Mouse (Mus musculus) CH12.LX (cell line): ENCODE results near the gene Slc25a4. TPM values are rescaled to one million over a fixed set of nuclear protein-coding genes. Genes with fewer than 3 reads are reported as not detected.
A peak's percentile ranks its signal among the peaks of the same experiment; 100 is the strongest.

Source experiments
- DNase-seq: peaks from one replicate; pipeline ENCODE4 v3.0.0-alpha.2; 2013; ENCODE audit errors: extremely low read depth
- H3K27ac ChIP-seq: 2 replicates; pipeline ENCODE4 v1.5.1; 2012; ENCODE audit warnings: low read depth, mild to moderate bottlenecking, control low read depth, moderate library complexity; ENCODE audit not compliant: insufficient read depth
- H3K27me3 ChIP-seq: replicated peaks from 2 replicates; pipeline ENCODE3; 2012; ENCODE audit warnings: inconsistent platforms
- H3K36me3 ChIP-seq, 2 experiments: replicated peaks in 1 of 2; 2 replicates each; pipeline versions ENCODE3 to v1.6.1; 2012; ENCODE audit warnings: inconsistent platforms in 1 of 2, low read length in 1 of 2, mild to moderate bottlenecking in 1 of 2, mixed read lengths in 1 of 2, moderate library complexity in 1 of 2; ENCODE audit not compliant: control insufficient read depth in 1 of 2, insufficient read depth in 1 of 2
- H3K4me1 ChIP-seq, 2 experiments: 2 replicates each; pipeline ENCODE4 v1.6.1; 2012; ENCODE audit warnings: inconsistent platforms in 1 of 2, moderate library complexity in 1 of 2; ENCODE audit not compliant: insufficient read depth in 2 of 2, control insufficient read depth in 1 of 2
- H3K4me2 ChIP-seq: 2 replicates; pipeline ENCODE4 v1.6.1; 2012; ENCODE audit warnings: low read depth, mild to moderate bottlenecking, control low read depth; ENCODE audit not compliant: poor library complexity, insufficient read depth, severe bottlenecking
- H3K4me3 ChIP-seq, 3 experiments: fragments of 150-350 bp in 1 of 3; sonication (generic) in 1 of 3; replicated peaks in 1 of 3; 2 replicates each; pipeline versions ENCODE3 to v1.5.1; 2011 to 2012; ENCODE audit warnings: low read depth in 2 of 3, low read length in 2 of 3, mild to moderate bottlenecking in 2 of 3, moderate library complexity in 2 of 3, control low read depth in 1 of 3, improper control_type of control experiment in 1 of 3, inconsistent platforms in 1 of 3, mixed read lengths in 1 of 3; ENCODE audit not compliant: poor library complexity in 1 of 3
- H3K79me2 ChIP-seq: replicated peaks from 2 replicates; pipeline ENCODE4 v1.6.1; 2012; ENCODE audit warnings: mild to moderate bottlenecking, moderate library complexity; ENCODE audit not compliant: control insufficient read depth, poor library complexity, insufficient read depth, severe bottlenecking; ENCODE audit errors: extremely low read depth
- H3K9ac ChIP-seq: 2 replicates; pipeline ENCODE4 v1.6.1; 2012; ENCODE audit warnings: low read depth, mild to moderate bottlenecking, control low read depth, moderate library complexity; ENCODE audit not compliant: insufficient read depth
- H3K9me3 ChIP-seq: replicated peaks from 2 replicates; pipeline ENCODE3; 2012; ENCODE audit warnings: low read length, inconsistent platforms, mixed read lengths
- BHLHE40 ChIP-seq: IDR thresholded peaks from 2 replicates; pipeline ENCODE4 v1.6.1; 2011; ENCODE audit warnings: mild to moderate bottlenecking, low read depth, low read length, improper control_type of control experiment
- CHD1 ChIP-seq: IDR thresholded peaks from 2 replicates; pipeline ENCODE4 v1.6.1; 2012; ENCODE audit warnings: low read depth, low read length, improper control_type of control experiment, inconsistent platforms
- CHD2 ChIP-seq: IDR thresholded peaks from 2 replicates; pipeline ENCODE4 v1.6.1; 2011; ENCODE audit warnings: low read length, improper control_type of control experiment
- CTCF ChIP-seq, 2 experiments: IDR thresholded peaks in 1 of 2; conservative IDR thresholded peaks in 1 of 2; 2 replicates each; pipeline ENCODE4 v1.5.1; 2011 to 2012; ENCODE audit warnings: low read depth in 2 of 2, low read length in 2 of 2, improper control_type of control experiment in 1 of 2, inconsistent platforms in 1 of 2, mild to moderate bottlenecking in 1 of 2, moderate library complexity in 1 of 2
- EP300 ChIP-seq: IDR thresholded peaks from 2 replicates; pipeline ENCODE4 v1.6.1; 2011; ENCODE audit warnings: low read length, improper control_type of control experiment
- ETS1 ChIP-seq: conservative IDR thresholded peaks from 2 replicates; pipeline ENCODE4 v1.6.1; 2012; ENCODE audit warnings: low read depth, mild to moderate bottlenecking, inconsistent platforms, low read length, improper control_type of control experiment, moderate library complexity
- HCFC1 ChIP-seq: IDR thresholded peaks from 2 replicates; pipeline ENCODE4 v1.6.1; 2012; ENCODE audit warnings: low read depth, mild to moderate bottlenecking, inconsistent platforms, low read length, improper control_type of control experiment
- JUN ChIP-seq: IDR thresholded peaks from 2 replicates; pipeline ENCODE4 v1.6.1; 2011; ENCODE audit warnings: low read depth, mild to moderate bottlenecking, low read length, improper control_type of control experiment, moderate library complexity; ENCODE audit not compliant: insufficient read depth
- JUND ChIP-seq: conservative IDR thresholded peaks from 2 replicates; pipeline ENCODE4 v1.6.1; 2011; ENCODE audit warnings: low read depth, low read length, improper control_type of control experiment
- KAT2A ChIP-seq: IDR thresholded peaks from 2 replicates; pipeline ENCODE4 v1.6.1; 2012; ENCODE audit warnings: low read length, improper control_type of control experiment, inconsistent platforms; ENCODE audit not compliant: insufficient replicate concordance
- MAX ChIP-seq: IDR thresholded peaks from 2 replicates; pipeline ENCODE4 v1.6.1; 2011; ENCODE audit warnings: low read length, improper control_type of control experiment
- MAZ ChIP-seq: IDR thresholded peaks from 2 replicates; pipeline ENCODE4 v1.6.1; 2012; ENCODE audit warnings: low read depth, mild to moderate bottlenecking, inconsistent platforms, low read length, improper control_type of control experiment, moderate library complexity
- MXI1 ChIP-seq: IDR thresholded peaks from 2 replicates; pipeline ENCODE4 v1.6.1; 2011; ENCODE audit warnings: mild to moderate bottlenecking, low read depth, low read length, improper control_type of control experiment
- MYC ChIP-seq: IDR thresholded peaks from 2 replicates; pipeline ENCODE4 v1.6.1; 2011; ENCODE audit warnings: low read depth, mild to moderate bottlenecking, improper control_type of control experiment, low read length
- NELFE ChIP-seq: IDR thresholded peaks from 2 replicates; pipeline ENCODE4 v1.6.1; 2011; ENCODE audit warnings: low read depth, low read length, improper control_type of control experiment
- POLR2AphosphoS2 ChIP-seq: IDR thresholded peaks from 2 replicates; pipeline ENCODE4 v1.6.1; 2011; ENCODE audit warnings: low read depth, low read length, improper control_type of control experiment
- RCOR1 ChIP-seq: conservative IDR thresholded peaks from 2 replicates; pipeline ENCODE4 v1.6.1; 2012; ENCODE audit warnings: low read depth, mild to moderate bottlenecking, inconsistent platforms, low read length, improper control_type of control experiment
- SIN3A ChIP-seq: IDR thresholded peaks from 2 replicates; pipeline ENCODE4 v1.6.1; 2012; ENCODE audit warnings: low read length, improper control_type of control experiment, inconsistent platforms
- SMC3 ChIP-seq: IDR thresholded peaks from 2 replicates; pipeline ENCODE4 v1.6.1; 2011; ENCODE audit warnings: low read depth, low read length, improper control_type of control experiment
- TCF12 ChIP-seq: IDR thresholded peaks from 2 replicates; pipeline ENCODE4 v1.6.1; 2014; ENCODE audit warnings: low read depth, mild to moderate bottlenecking, inconsistent platforms, low read length, improper control_type of control experiment
- UBTF ChIP-seq: IDR thresholded peaks from 2 replicates; pipeline ENCODE4 v1.6.1; 2012; ENCODE audit warnings: low read depth, mild to moderate bottlenecking, inconsistent platforms, low read length, improper control_type of control experiment, moderate library complexity
- USF2 ChIP-seq: conservative IDR thresholded peaks from 2 replicates; pipeline ENCODE4 v1.6.1; 2011; ENCODE audit warnings: low read depth, low read length, improper control_type of control experiment
- ZNF384 ChIP-seq: IDR thresholded peaks from 2 replicates; pipeline ENCODE4 v1.6.1; 2012; ENCODE audit warnings: low read depth, low read length, improper control_type of control experiment, inconsistent platforms
- dilution Hi-C: fragments of 300-500 bp; cut with MboI; formaldehyde crosslinking; loops from 2 replicates; pipeline ENCODE4 v1.14.3; 2020; ENCODE audit warnings: low sequenced_read_pairs; ENCODE audit not compliant: extremely low pct_unique_long_range_greater_than_20kb, extremely low pct_ligation_motif_present
- in situ Hi-C: fragments of 300-500 bp; cut with MboI; formaldehyde crosslinking; loops from 3 replicates; pipeline ENCODE4 v1.14.3; 2019; ENCODE audit warnings: low sequenced_read_pairs, low pct_ligation_motif_present, low pct_unique_long_range_greater_than_20kb, mixed read lengths
- polyA plus RNA-seq: library from polyadenylated mRNA; unstranded; fragments of >175 nt; gene quantifications from 2 replicates; pipeline ENCODE4 v1.2.1, GENCODE M21; 2012; ENCODE audit warnings: low read depth; ENCODE audit not compliant: insufficient read length
- total RNA-seq, 2 experiments: library from RNA; depleted of rRNA; stranded (reverse); fragments of 300-350 nt in 1 of 2; fragments of >200 nt in 1 of 2; gene quantifications; 2 replicates each; pipeline ENCODE4 v1.2.3; 2012 to 2014

Gene Slc25a4
- total and polyA plus RNA-seq, 3 experiments, result 365 to 476 (median 403) TPM

- Histone ChIP-seq H3K9ac (no peak overlapping the region), H3K27me3 (no peaks in the 10 kb centered on the region), H3K4me1 (no peaks in the 10 kb centered on the region), H3K4me3 (no peak overlapping the region), H3K9me3 (no peaks in the 10 kb centered on the region), H3K27ac (no peak overlapping the region), H3K79me2 (no peaks in the 10 kb centered on the region), H3K36me3 (no peaks in the 10 kb centered on the region), H3K4me2 (no peak overlapping the region)
- dilution Hi-C loops (no loop called here), in situ Hi-C loops (no loop called here)
- DNase-seq, result no peak
- 0 out of 2 replicates have a peak, but pooled peaks have one; percentile 26 for TF ChIP-seq BHLHE40
- no peak for TF ChIP-seq MAX
Observed at GRCm38 (mm10) chr8:46226622-46227021, 15.5 kb upstream of the Slc25a4 start.

GRCm38 (mm10) chr8:46225501-46225900 is 14.4 kb upstream of the Slc25a4 start:
- no peak overlapping the region for H3K9ac ChIP-seq
- DNase-seq, result no peak
- no peak overlapping the region for H3K27ac ChIP-seq
- no peaks in the 10 kb centered on the region for H3K36me3 ChIP-seq
- TF ChIP-seq USF2 (no peak), POLR2AphosphoS2 (no peak), MAZ (no peak), UBTF (no peak), MXI1 (no peak), SIN3A (no peak), SMC3 (no peak), MYC (no peak), JUN (no peak)
- H3K27me3 ChIP-seq, result no peaks in the 10 kb centered on the region
- no peaks in the 10 kb centered on the region for H3K79me2 ChIP-seq
- in situ Hi-C loops, result no loop called here
- H3K4me3 ChIP-seq, result no peak overlapping the region
- no peaks in the 10 kb centered on the region for H3K4me1 ChIP-seq
- dilution Hi-C loops, result no loop called here
- H3K4me2 ChIP-seq, result no peak overlapping the region
- no peaks in the 10 kb centered on the region for H3K9me3 ChIP-seq

GRCm38 (mm10) chr8:46220566-46220965 is 9.5 kb upstream of the Slc25a4 start:
- Histone ChIP-seq H3K4me1 (no peaks in the 10 kb centered on the region), H3K9me3 (no peaks in the 10 kb centered on the region), H3K9ac (no peak overlapping the region), H3K27me3 (no peaks in the 10 kb centered on the region), H3K79me2 (no peaks in the 10 kb centered on the region; the same call in 1 of the 2 replicates), H3K27ac (no peak overlapping the region), H3K4me2 (no peak overlapping the region), H3K4me3 (no peak overlapping the region), H3K36me3 (no peaks in the 10 kb centered on the region)
- in situ Hi-C loops (loop anchor here (25.0 kb wide), 1 partner anchor 717 kb away; no protein-coding TSS in a partner anchor), dilution Hi-C loops (no loop called here)
- TF ChIP-seq CHD2 (no peak), UBTF (no peak), SMC3 (no peak), CHD1 (no peak), MAZ (no peak), RCOR1 (no peak), HCFC1 (no peak), USF2 (no peak), KAT2A (no peak), MAX (no peak), JUND (no peak), CTCF (conservative IDR thresholded peaks at IDR 0.05 in 1 of 2, IDR thresholded peaks at IDR 0.05 in 1 of 2; ENCODE audit: low read depth in 2 of 2, low read length in 2 of 2) (no peak), NELFE (no peak), ZNF384 (no peak), TCF12 (no peak), ETS1 (no peak), EP300 (no peak)
- no peak for DNase-seq
